Mouse (Mus musculus): ENCODE measurements around the gene Sfr1. TPM values are rescaled to one million over a fixed set of nuclear protein-coding genes. Genes with fewer than 3 reads are reported as not detected.
A peak's percentile ranks its signal among the peaks of the same experiment; 100 is the strongest.

Sfr1 gene
- polyA plus RNA-seq (2012; rRNA removed) = 8.3 and 15.7 TPM in 2 replicates

DNA sequence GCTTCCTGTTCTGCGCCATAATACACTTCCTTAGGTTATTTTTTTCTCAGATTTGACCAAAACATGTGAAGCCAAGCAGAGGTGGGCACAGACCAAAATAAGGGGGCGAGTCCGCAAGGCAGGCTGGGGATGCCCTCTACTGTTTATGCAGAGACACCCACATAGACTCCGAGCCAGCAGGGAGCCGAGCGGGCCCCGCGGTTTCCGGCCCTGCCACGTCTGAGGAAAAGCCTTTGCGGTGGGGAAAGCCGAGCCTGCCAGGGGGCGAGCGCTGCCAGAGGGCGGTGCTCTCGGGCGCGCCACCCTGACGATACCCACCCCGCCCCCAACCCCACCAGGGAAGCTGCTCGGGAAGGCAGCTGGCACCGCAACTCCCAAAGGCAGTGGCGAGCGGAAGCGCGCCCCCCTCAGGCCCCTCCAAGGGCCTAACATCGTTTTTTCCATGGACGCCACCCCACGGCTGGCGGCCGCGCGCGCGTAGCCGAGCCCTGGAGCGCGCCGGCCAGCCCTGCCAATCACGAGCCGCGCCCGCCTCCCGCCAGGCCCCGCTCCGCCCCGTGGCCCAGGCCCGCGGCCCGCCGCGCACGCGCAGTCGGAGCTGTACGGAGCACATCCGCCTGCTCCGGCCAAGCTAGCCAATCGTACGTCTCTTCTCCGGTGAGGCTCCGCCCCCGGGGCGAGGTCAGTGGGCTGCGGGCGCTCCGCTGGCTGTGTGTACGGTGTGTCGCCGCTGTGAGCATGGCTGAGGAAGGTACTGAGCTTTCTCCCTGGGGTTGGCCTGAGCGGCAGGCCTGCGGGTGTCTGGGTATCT, at the start of gene Sfr1:
Gene Sfr1 (plus strand): TSS at position 612 of the 811 bp plus-strand sequence.
- H3K27me3 ChIP-seq (ENCODE audit: control insufficient read depth, insufficient read depth, low read length) = no peaks in the 10 kb centered on the region
- peak within 1 kb of the TSS; percentile 82 for H3K27ac ChIP-seq (ENCODE audit: insufficient read depth, low read depth, low read length)
- TF ChIP-seq POLR2A (IDR thresholded peaks at IDR 0.05; ENCODE audit: low read depth, low read length) (peak; percentile 83), CTCF (IDR thresholded peaks at IDR 0.05; ENCODE audit: extremely low read depth, insufficient read length, insufficient replicate concordance, low read depth, low read length) (peak; percentile 34; the same call in 1 of the 2 replicates)
- no peaks in the 10 kb centered on the region for H3K4me1 ChIP-seq (ENCODE audit: control insufficient read depth, insufficient read depth, insufficient read length, low read length)
- peaks cover 20% of the 10 kb centered on the region for H3K36me3 ChIP-seq (ENCODE audit: control insufficient read depth, insufficient read depth, low read length)
- peak within 1 kb of the TSS; percentile 89 for H3K4me3 ChIP-seq (ENCODE audit: low read depth, low read length)
- under 1% methylated on average over 67 of the region's 72 CpGs for WGBS

DNA sequence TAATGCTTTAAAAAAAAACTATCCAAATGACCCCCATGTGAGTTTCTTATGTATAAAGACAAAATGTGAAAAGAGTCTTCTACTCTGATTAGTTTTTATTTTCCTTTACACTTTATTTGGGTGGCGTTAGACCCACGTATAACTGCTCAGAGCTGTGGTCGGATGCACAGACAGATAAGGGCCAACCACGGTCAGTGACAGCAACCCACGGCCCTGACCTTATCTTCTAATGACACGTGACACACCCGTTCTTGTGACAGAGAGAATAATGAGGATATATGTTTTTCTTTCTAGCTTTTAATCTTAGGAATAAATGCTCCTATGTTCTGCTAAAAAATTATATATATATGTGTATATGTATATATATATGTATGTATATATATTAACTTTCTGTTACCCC, 41.9 kb upstream of the Sfr1 start:
- Histone ChIP-seq H3K4me3 (ENCODE audit: low read depth, low read length) (no peak overlapping the region), H3K4me1 (ENCODE audit: control insufficient read depth, insufficient read depth, insufficient read length, low read length) (no peaks in the 10 kb centered on the region), H3K27me3 (ENCODE audit: control insufficient read depth, insufficient read depth, low read length) (peaks cover 2% of the 10 kb centered on the region; the same call in 1 of the 2 replicates), H3K36me3 (ENCODE audit: control insufficient read depth, insufficient read depth, low read length) (no peaks in the 10 kb centered on the region), H3K27ac (ENCODE audit: insufficient read depth, low read depth, low read length) (no peak overlapping the region)
- no peak for TF ChIP-seq POLR2A (IDR thresholded peaks at IDR 0.05; ENCODE audit: low read depth, low read length)
- no peak for TF ChIP-seq CTCF (IDR thresholded peaks at IDR 0.05; ENCODE audit: extremely low read depth, insufficient read length, insufficient replicate concordance, low read depth, low read length)
- 45% methylated on average over 7 of the region's 7 CpGs for WGBS

DNA sequence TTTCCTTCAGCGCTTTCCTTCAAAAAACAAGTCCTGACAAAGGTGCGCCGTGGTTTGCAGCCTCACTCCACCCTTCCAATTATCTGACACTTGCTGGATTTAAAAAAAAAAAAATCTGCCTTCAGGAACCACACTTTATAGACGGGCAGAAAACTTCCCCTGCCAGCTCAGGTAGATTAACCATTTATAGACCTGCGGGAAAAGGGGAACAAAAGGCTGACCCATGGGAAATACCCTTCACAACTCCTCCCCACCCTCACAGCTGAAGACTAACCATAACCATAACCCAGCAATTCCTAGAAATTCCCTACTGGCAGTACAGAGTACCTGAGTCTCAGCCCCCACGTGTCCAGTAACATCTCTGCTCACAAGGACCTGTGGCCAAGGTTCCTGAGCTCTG, 39.5 kb upstream of the Sfr1 start, which contains the start of gene Col17a1:
Gene Col17a1 (minus strand): TSS at position 101 of the 400 bp plus-strand sequence.
- TF ChIP-seq POLR2A (IDR thresholded peaks at IDR 0.05; ENCODE audit: low read depth, low read length) = no peak
- TF ChIP-seq CTCF (IDR thresholded peaks at IDR 0.05; ENCODE audit: extremely low read depth, insufficient read length, insufficient replicate concordance, low read depth, low read length) = no peak
- H3K27me3 ChIP-seq (ENCODE audit: control insufficient read depth, insufficient read depth, low read length) = peaks cover 2% of the 10 kb centered on the region; the same call in 1 of the 2 replicates
- no peaks in the 10 kb centered on the region for H3K36me3 ChIP-seq (ENCODE audit: control insufficient read depth, insufficient read depth, low read length)
- no peak within 1 kb of the TSS for H3K27ac ChIP-seq (ENCODE audit: insufficient read depth, low read depth, low read length)
- no peak within 1 kb of the TSS for H3K4me3 ChIP-seq (ENCODE audit: low read depth, low read length)
- no peaks in the 10 kb centered on the region for H3K4me1 ChIP-seq (ENCODE audit: control insufficient read depth, insufficient read depth, insufficient read length, low read length)
- WGBS = 54% methylated on average over 6 of the region's 6 CpGs

DNA sequence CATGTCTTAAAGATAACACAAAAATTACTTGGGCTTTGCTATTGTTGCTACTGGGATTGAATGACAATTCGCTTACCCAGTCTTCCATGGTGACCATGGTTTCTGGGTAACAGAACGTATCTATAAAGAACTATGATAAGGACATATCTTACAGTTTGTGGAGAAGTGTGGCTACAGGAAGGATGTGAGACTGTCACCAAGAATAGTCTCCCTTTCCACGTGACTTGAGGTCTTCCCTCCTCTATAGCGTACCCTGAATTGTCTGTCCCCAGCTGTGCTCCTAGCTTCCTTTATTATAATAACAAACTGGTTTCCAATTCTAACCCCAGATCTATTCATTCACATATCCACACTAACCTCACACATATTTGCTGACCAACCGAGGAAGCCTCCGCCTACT, 35.8 kb upstream of the Sfr1 start:
- no peak overlapping the region for H3K27ac ChIP-seq (ENCODE audit: insufficient read depth, low read depth, low read length)
- H3K4me1 ChIP-seq (ENCODE audit: control insufficient read depth, insufficient read depth, insufficient read length, low read length) = no peaks in the 10 kb centered on the region
- 79% methylated on average over 6 of the region's 6 CpGs for WGBS
- H3K4me3 ChIP-seq (ENCODE audit: low read depth, low read length) = no peak overlapping the region
- no peaks in the 10 kb centered on the region for H3K36me3 ChIP-seq (ENCODE audit: control insufficient read depth, insufficient read depth, low read length)
- H3K27me3 ChIP-seq (ENCODE audit: control insufficient read depth, insufficient read depth, low read length) = peaks cover 2% of the 10 kb centered on the region; the same call in 1 of the 2 replicates
- TF ChIP-seq CTCF (IDR thresholded peaks at IDR 0.05; ENCODE audit: extremely low read depth, insufficient read length, insufficient replicate concordance, low read depth, low read length) (no peak), POLR2A (IDR thresholded peaks at IDR 0.05; ENCODE audit: low read depth, low read length) (no peak)

DNA sequence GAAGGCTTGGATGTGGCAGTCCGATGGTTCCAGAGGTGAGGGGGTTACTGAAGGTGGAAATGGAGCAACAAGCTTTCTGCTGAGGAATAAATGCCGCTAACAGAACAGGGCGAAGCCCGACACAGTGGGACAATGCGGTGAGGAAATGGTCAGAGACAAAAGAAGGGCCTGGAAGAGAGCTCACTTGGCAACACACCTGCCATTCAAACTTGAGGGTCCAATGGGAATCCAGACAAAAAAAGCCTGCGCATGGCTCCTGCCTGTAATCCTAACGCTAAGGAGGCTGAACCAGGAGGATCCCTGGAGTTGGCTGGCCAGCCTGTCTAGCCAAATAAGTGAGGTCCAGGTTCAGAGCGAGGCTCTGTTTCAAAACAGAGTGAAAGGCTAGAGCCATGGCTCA, 35.1 kb upstream of the Sfr1 start:
- H3K4me1 ChIP-seq (ENCODE audit: control insufficient read depth, insufficient read depth, insufficient read length, low read length) = no peaks in the 10 kb centered on the region
- H3K4me3 ChIP-seq (ENCODE audit: low read depth, low read length) = no peak overlapping the region
- peaks cover 2% of the 10 kb centered on the region; the same call in 1 of the 2 replicates for H3K27me3 ChIP-seq (ENCODE audit: control insufficient read depth, insufficient read depth, low read length)
- TF ChIP-seq POLR2A (IDR thresholded peaks at IDR 0.05; ENCODE audit: low read depth, low read length) (no peak), CTCF (IDR thresholded peaks at IDR 0.05; ENCODE audit: extremely low read depth, insufficient read length, insufficient replicate concordance, low read depth, low read length) (no peak)
- 93% methylated on average over 8 of the region's 8 CpGs for WGBS
- no peak overlapping the region for H3K27ac ChIP-seq (ENCODE audit: insufficient read depth, low read depth, low read length)
- no peaks in the 10 kb centered on the region for H3K36me3 ChIP-seq (ENCODE audit: control insufficient read depth, insufficient read depth, low read length)

DNA sequence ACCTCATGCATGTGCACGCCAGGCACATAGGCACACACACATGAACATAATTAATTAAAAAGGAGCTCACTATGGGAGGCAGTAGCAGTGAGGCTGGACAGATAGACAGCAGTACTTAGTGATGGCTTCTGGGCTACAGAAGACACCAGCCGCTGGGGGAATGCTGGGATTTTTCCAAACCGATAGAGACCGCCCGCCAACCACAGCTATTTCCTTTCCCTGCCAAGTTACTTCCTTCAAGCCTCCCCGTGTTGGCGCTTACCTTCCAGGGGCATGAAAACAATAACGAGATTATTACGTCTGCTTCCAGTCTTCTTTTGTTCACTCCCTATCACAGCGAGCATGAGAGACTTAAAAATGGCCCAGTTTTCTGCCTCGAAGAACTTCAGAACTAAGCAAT, 34.4 kb upstream of the Sfr1 start:
- no peaks in the 10 kb centered on the region for H3K27me3 ChIP-seq (ENCODE audit: control insufficient read depth, insufficient read depth, low read length)
- H3K4me1 ChIP-seq (ENCODE audit: control insufficient read depth, insufficient read depth, insufficient read length, low read length) = no peaks in the 10 kb centered on the region
- 88% methylated on average over 11 of the region's 11 CpGs for WGBS
- no peak overlapping the region for H3K27ac ChIP-seq (ENCODE audit: insufficient read depth, low read depth, low read length)
- H3K4me3 ChIP-seq (ENCODE audit: low read depth, low read length) = no peak overlapping the region
- no peak for TF ChIP-seq CTCF (IDR thresholded peaks at IDR 0.05; ENCODE audit: extremely low read depth, insufficient read length, insufficient replicate concordance, low read depth, low read length)
- TF ChIP-seq POLR2A (IDR thresholded peaks at IDR 0.05; ENCODE audit: low read depth, low read length) = no peak
- H3K36me3 ChIP-seq (ENCODE audit: control insufficient read depth, insufficient read depth, low read length) = no peaks in the 10 kb centered on the region

DNA sequence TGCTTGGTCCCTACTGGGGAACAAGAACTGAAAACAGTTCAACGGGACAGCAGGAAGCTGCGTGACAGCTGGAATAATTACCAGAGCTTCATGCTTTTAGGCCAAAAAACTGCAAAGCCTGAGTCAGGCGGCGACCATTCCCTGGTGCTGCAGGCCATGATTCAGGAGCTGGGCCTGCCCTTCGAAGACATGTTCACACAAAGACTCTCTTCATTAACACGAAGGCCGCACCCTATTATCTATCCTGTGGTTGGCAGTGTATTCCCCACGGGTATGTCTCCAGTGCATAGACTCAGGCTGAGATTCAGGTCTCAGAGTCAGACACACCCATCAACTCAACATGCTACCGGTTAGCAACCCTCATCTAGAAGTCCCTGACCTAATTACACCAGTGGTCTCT, 33.2 kb upstream of the Sfr1 start:
- 73% methylated on average over 9 of the region's 9 CpGs for WGBS
- TF ChIP-seq POLR2A (IDR thresholded peaks at IDR 0.05; ENCODE audit: low read depth, low read length) (no peak), CTCF (IDR thresholded peaks at IDR 0.05; ENCODE audit: extremely low read depth, insufficient read length, insufficient replicate concordance, low read depth, low read length) (no peak)
- Histone ChIP-seq H3K36me3 (ENCODE audit: control insufficient read depth, insufficient read depth, low read length) (no peaks in the 10 kb centered on the region), H3K27ac (ENCODE audit: insufficient read depth, low read depth, low read length) (no peak overlapping the region), H3K4me1 (ENCODE audit: control insufficient read depth, insufficient read depth, insufficient read length, low read length) (no peaks in the 10 kb centered on the region), H3K27me3 (ENCODE audit: control insufficient read depth, insufficient read depth, low read length) (no peaks in the 10 kb centered on the region), H3K4me3 (ENCODE audit: low read depth, low read length) (no peak overlapping the region)

Measured in small intestine, adult 2 months (tissue).